Mouse (Mus musculus): ENCODE data around the gene Cd52.

Cd52 gene

GRCm38 (mm10) chr4:134090521-134091224 lies 4.2 kb downstream of the Cd52 start:
- no peak for DNase-seq

DNA sequence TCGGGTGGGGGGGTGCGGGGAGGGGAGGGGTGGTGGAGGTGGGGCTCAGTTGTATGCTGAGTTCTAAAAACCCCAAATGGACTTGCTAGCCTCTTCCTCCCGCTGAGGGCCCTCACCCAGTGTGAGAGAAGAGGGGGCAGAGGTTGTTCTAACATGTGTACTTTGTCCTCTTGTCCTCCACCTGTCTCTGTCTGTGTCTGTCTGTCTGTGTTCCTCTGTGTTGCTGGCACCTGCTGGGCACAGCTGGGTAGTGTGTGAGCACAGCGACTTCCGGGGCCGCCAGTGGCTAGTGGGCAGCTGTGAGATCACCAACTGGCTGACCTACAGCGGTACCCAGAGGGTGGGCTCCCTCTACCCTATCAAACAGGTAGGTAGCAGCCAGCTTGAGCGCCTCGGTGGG lies 5.9 kb downstream of the Cd52 start:
- no peak for DNase-seq

DNA sequence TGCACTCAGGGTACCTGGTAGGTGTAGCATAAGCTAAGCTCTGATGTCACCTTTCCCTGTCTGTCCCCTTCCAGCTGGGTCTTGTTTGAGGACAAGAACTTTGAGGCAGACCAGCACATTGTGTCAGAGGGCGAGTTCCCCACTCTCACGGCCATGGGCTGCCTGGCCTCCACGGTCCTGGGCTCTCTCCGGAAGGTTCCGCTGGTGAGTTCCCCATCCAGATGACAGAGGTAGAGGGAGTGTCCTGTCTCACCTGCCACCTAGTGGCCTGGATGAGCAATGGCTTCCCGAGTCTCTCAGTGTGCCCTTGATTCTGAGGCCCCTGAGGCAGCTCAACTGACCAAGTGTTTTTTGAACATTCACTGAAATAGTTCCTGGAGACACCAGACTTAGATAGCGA lies 7.5 kb downstream of the Cd52 start:
- DNase-seq, result peak; percentile 65 to 68

GRCm38 (mm10) chr4:134084999-134085398 lies 9.9 kb downstream of the Cd52 start:
- DNase-seq, result no peak

- DNase-seq, result no peak
Measured at GRCm38 (mm10) chr4:134082460-134082859, 12.4 kb downstream of the Cd52 start.

DNA sequence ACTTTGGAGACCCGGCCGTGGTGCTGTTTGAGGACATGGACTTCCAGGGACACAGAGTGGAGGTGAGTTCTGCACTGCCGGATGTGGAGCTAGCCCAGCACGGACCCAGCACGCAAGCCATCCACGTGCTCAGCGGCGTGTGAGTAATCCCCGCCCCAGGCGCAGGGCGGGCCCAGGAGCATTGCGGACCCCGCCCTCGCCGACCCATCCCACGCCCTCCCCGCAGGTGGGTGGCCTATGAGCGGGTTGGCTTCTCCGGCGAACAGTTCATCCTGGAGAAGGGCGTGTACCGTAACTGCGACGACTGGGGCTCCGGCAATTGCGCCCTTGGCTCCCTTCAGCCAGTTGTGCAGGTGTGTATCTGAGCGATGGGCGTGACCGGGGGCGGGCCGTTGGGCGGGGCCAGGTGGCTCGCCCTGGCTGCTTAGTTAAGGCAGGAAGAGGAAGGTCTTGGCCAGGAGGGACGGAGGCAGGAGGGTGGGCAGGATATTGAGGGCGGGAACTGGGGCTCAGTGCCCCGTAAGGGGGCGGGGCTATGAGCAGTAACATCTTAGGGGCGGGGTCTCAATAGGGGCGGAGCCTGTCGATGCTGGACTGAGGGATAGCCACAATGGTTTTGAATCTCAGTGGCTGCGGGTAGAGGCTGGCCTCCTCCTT lies 13.0 kb downstream of the Cd52 start:
- peak; percentile 45 for DNase-seq

DNA sequence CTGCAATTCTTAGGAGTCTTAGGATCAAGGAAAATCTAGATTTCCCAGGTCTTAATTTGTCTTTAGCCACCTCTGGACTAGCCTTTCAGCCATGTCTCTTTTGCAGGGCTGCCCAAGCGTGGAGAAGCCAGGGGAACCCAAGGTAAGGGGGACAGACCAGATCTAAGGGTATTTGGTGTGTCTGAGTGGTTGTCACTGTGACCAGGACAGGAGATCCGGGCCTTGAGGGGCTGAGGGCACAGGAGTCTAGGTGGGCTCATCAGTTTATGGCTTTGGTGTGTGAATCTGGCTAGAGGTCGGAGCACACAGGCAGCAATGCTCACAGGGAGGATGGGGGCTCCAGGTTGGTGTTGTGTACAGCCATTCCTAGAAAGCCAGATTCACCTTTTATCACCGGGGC lies 14.2 kb downstream of the Cd52 start:
- DNase-seq, result no peak

GRCm38 (mm10) chr4:134078694-134079093 lies 16.2 kb downstream of the Cd52 start:
- DNase-seq, result peak; percentile 41 to 64

- DNase-seq, result no peak
Measured at GRCm38 (mm10) chr4:134068793-134069580, 25.9 kb downstream of the Cd52 start.

GRCm38 (mm10) chr4:134067833-134068544 lies 26.9 kb downstream of the Cd52 start:
- no peak for DNase-seq

DNA sequence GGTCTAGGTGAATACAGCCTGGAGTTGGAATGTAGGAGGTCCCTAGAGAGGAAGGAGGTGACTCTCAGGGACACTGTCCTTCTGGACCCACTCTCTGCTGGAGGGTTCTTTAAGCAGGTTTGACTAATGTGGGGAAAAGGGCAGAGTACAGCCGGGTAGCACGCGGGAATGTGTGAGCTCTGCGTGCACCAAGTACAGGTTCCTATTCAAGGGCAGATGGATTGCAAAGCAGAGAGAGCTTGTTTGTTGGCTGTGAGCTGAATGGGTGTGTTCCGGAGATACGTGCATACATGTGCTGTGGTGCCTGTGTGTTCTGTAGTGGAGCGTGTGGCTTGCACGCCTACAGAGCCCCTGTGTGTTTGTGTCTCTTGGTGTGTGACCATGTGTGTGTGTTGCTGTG lies 27.5 kb downstream of the Cd52 start:
- no peak for DNase-seq

DNA sequence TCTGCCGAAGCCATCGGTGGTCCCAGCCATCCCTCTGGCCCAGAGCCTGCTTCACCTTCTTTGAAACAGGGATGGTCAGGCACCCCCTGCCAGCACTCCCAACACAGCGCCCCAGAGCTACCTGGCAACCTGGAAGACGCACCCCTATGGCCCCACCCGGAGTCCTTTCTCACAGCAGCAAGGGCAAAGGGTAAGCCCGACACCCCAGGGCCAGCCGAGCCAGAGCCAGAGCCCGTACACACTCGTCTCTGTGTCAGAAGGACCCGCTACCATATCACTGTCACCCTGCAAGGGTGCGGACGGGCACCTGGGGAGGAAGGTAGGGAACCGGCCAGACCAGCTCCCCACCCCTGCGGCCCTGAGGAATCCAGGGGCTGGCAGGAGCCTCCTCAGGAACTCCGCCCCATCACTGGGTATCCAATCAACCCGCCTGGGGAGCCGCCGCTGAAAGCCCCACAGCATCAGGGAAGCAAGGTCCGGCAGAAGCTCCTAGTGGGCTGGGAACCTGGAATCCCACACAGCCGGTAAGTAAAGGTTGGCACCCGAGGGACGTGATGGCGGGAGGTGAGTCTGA lies 29.4 kb downstream of the Cd52 start:
- DNase-seq, result no peak

DNA sequence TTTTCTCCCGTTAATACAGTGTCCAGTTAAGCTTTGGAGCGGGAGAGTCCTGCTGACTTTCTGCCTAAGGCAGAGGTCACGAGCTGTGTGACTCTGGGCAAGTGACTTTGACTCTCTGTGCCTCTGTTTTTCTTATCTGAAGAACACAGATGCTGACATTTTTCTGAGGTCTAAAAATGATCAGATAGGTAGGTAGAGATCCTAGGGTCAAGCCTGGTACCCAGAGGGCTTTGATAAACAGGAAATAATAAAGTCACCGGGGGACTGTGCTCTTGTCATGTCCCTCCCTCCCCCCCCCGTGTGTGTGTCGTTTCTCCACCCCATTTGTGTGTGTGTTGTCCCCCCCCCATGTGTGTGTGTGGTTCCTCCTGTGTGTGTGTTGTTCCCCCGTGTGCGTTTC lies 32.3 kb downstream of the Cd52 start:
- no peak for DNase-seq

DNA sequence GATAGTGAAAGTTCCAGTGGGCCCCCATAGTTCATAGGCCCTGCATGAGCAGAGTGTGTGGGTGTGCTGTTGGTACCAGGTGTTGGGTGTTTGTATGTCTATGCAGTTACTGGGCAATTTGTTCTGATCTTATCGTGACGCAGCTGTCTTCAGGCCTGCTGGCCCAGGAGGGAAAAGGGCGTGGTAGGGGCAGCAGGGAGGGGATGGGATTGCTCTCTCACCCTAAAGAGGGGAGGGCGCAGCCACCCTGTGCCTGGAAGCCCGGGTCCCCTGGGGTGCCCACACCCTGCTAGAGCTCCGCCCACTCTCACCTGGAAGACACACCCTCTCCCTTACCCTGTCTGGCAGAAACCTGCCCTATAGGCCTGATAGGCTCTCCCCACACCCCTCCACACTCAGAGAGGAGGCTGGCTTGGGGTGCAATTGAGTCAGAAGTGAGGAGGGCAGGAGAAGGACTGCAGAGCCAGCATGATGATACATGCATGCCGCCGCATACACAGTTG lies 32.9 kb downstream of the Cd52 start:
- DNase-seq, result no peak

- no peak for DNase-seq
Measured at GRCm38 (mm10) chr4:134061166-134061830, 33.6 kb downstream of the Cd52 start.

DNA sequence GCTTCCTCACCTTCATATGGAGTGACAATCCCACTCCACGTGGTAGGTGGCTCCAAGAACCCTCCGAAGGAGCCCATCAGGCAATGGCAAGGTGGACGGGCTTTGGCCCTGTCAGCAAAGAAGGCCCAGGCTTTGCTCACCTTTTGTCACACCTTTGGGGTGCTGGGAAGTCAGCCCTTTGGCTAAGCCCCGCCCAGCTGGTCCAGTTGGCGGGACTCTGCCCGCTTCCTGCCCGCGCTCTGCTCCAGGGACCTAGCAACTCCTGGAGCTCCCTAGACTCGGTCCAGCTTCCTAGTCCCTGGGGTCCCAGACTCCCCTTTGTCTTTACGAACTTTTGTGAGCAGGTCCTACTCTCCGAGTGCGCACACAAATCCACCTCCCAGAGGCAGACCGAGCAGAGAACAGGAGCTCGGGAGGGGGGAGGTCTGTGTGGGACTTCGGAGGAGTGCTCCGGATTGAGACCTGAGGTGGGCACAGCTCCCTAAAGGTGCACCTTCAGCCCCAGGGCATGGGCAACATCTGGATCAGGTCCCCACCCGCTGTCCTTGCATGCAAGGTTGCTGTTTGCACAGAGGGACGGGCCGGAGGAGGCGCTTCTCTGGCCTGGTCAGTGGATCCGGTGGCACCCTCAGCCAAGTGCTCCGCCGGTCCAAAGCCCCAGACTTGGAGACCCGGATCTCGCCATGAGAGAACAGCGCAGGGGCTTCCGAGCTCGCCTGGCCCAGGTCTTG lies 34.6 kb downstream of the Cd52 start, which contains the start of gene Crybg2:
TSS of gene Crybg2 (plus strand) at position 681 of the 731 bp plus-strand sequence.
- DNase-seq, result no peak

DNA sequence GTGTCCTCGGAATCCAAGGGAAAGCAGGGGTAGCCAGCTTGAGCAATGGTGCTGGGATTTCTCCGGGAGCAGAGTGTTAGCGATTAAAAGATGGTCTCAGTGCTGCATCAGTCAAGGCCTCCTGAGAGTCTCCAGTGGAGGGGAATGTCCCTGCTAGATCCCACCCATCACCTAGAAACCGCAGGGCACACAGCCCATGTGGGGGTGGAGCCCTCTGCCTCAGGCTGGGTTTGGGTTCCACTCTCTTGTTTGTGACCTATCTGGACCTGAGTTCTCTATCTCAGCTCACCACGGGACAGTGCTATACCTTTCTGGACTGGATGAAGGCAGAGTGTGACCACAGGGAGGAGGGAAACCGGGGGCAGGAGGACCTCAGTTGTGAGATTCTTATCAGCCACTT lies 36.0 kb downstream of the Cd52 start:
- DNase-seq, result no peak

DNA sequence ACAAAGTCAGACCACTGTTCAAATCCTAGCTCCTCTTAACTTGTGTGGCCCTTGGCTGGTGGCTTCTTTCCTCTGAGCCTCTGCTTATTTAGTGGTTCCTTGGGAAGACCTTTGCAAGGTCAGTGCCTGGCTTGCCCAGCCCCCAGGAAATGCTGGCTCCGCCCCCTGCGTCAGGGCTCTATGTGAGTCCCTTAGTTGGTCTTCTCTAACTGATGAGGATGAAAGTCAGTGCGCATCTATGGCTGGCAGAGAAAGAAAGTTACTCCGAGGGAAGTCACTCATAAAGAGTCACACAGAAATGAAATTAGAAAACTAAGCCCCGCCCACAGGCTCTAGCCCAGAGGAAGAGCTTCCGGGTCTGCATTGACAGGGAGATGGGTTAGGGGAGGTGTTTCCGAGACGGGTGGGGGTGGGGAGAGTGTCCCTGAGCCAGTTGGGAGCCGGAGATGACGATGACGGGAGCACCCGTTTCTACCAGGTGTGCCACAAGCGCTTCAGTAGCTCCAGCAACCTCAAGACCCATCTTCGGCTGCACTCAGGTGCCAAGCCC lies 36.6 kb downstream of the Cd52 start:
- DNase-seq, result no peak

DNA sequence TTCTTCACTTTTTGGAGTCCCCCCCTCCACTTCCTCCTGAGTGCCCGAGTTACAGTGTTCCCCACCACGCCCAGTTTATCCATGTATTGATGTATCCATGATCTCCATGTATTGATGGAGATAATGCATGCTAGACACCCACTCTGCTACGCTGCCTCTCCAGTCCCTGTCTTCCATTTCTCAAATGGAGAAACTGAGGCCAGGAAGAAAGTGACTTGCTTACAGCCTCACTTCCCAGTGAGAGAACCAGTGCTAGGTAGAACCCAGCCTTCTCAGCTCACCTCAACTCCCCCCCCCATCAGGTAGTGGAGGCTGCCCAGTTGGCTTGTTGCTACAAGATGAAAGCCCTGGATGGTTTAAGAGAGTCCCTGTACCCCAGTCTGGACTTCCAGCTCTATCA lies 41.3 kb downstream of the Cd52 start, which contains the start of gene Zfp683:
TSS of gene Zfp683 (plus strand) at position 301 of the 400 bp plus-strand sequence.
- no peak for DNase-seq

DNA sequence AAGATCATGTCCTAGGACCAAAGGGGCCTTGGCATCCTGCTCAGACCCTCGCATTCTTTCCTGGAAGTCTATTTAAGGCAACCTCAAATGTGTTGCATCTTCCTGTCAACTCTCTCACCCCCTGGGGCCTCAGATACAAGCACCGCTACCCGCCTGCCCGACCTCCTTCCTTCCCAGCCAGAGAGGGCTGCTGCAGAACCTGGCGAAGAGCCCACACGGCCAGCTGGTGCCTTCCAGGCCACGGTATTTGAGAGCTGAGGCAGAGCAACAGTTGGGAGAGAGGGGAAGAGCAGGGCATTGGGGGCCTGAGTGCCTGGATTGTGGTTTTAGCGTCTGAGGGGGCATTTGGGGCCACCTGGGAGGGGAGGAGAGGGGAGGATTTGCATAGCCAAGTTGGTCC lies 42.3 kb downstream of the Cd52 start:
- peak; percentile 80 to 87 for DNase-seq

DNA sequence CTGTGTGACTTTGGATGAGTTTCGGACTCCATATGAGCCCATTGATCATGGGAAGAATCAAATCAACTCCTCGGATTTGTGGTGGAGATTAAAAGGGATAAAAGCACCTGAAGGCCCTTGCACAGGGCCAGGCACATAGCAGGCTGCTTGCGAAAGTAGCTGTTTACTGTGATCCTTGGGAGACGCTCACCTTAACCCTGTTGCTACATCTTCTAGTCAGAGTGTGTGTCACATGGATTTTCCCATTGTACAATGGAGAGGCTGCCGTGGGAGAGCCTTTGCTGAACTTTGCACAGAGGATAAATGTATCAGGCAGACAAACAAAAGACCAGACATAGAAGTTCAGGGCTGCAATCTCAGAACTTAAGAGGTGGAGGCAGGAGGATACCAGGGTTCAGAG lies 43.0 kb downstream of the Cd52 start:
- no peak for DNase-seq
